In genomic region chr10:75093252-75093987, GRCm38 (mm10) we compare ENCODE assay signal across 12 mouse cellular contexts. TPM values are rescaled to one million over a fixed set of nuclear protein-coding genes. Genes with fewer than 3 reads are reported as not detected.
DNase-seq lines count a peak whose midpoint lies in the region; ATAC-seq lines count a peak whose summit lies in the region.
"Had no signal": no experiment of that assay in that cellular context is flagged by ENCODE, and none has a peak within 500 bp of the region (broad histone marks: within the 10 kb centered on the region; RNA-seq: fewer than 3 reads in every experiment).

No protein-coding gene starts in this region.

- no peak for DNase-seq in heart, embryonic 10.5 days (ENCODE audit: low spot score)
- DNase-seq in Muller cell, postnatal 12 days (ENCODE audit: inconsistent ontology term) = peak; percentile 76
- DNase-seq in forelimb bud, embryonic 11.5 days (ENCODE audit: low read depth, low spot score) = peak; percentile 45
- DNase-seq in mesoderm, embryonic 11.5 days (ENCODE audit: low read depth, low spot score) = peak; percentile 80
- DNase-seq in right cerebral cortex, postnatal 4 days = no peak
- no peak for DNase-seq in spleen, adult 12 weeks (ENCODE audit: low spot score)
- DNase-seq in urinary bladder, postnatal 36 days (ENCODE audit: low spot score in 2 of 2) = no peak
- DNase-seq: cerebellum, adult 9-10 months; gastrocnemius, postnatal 36 days; thymus, postnatal 14 days had no signal

- WGBS in heart, embryonic 11.5 days (ENCODE audit: insufficient replicate concordance) = 56% methylated on average over 22 of the region's 22 CpGs
- WGBS in heart, embryonic 10.5 days = 56% methylated on average over 22 of the region's 22 CpGs

- H3K9ac ChIP-seq in heart, embryonic 11.5 days (ENCODE audit: low read depth, low read length) = no peak overlapping the region
- H3K9ac ChIP-seq: limb, embryonic 13.5 days had no signal

- no peaks in the 10 kb centered on the region for H3K9me3 ChIP-seq in heart, embryonic 11.5 days (replicated peaks; ENCODE audit: control insufficient read depth, low read length)
- no peaks in the 10 kb centered on the region for H3K9me3 ChIP-seq in heart, embryonic 10.5 days
- H3K9me3 ChIP-seq: limb, embryonic 13.5 days had no signal

- H3K36me3 ChIP-seq in heart, embryonic 11.5 days (ENCODE audit: control insufficient read depth, insufficient read depth, low read length) = no peaks in the 10 kb centered on the region
- H3K36me3 ChIP-seq in heart, embryonic 10.5 days = no peaks in the 10 kb centered on the region
- H3K36me3 ChIP-seq: limb, embryonic 13.5 days had no signal

- peaks cover 13% of the 10 kb centered on the region for H3K27me3 ChIP-seq in heart, embryonic 11.5 days (ENCODE audit: control insufficient read depth, insufficient read depth, low read length)
- peaks cover 63% of the 10 kb centered on the region for H3K27me3 ChIP-seq in heart, embryonic 10.5 days (ENCODE audit: insufficient read depth, poor library complexity, severe bottlenecking)
- H3K27me3 ChIP-seq: limb, embryonic 13.5 days had no signal

- peaks cover 24% of the 10 kb centered on the region for H3K4me1 ChIP-seq in heart, embryonic 11.5 days (ENCODE audit: control insufficient read depth, insufficient read depth, low read length)
- H3K4me1 ChIP-seq in heart, embryonic 10.5 days = peaks cover 39% of the 10 kb centered on the region

- H3K27ac ChIP-seq in heart, embryonic 11.5 days (ENCODE audit: low read depth, low read length) = no peak overlapping the region
- no peak overlapping the region for H3K27ac ChIP-seq in heart, embryonic 10.5 days
- H3K27ac ChIP-seq: limb, embryonic 13.5 days had no signal

- no peak overlapping the region for H3K4me3 ChIP-seq in heart, embryonic 11.5 days (ENCODE audit: low read depth, low read length)
- no peak overlapping the region for H3K4me3 ChIP-seq in heart, embryonic 10.5 days
- H3K4me3 ChIP-seq: limb, embryonic 13.5 days had no signal

- ATAC-seq in heart, embryonic 11.5 days (replicated peaks; ENCODE audit: insufficient number of reproducible peaks, low FRiP score, low TSS enrichment) = 0 out of 2 replicates have a peak, but pooled peaks have one; percentile 11

- H3K4me2 ChIP-seq in heart, embryonic 11.5 days = no peak overlapping the region
- H3K4me2 ChIP-seq: limb, embryonic 13.5 days had no signal

RNA-seq across cellular contexts. Expression of gene Bcr, which starts 33.0 kb away (rescaled TPM):
- polyA plus RNA-seq in heart, embryonic 11.5 days (2014; fragmentation: Nextera tagmentation; extraction: Ambion mirVana) = 26.5 and 31.1 TPM in 2 replicates
- polyA plus RNA-seq in heart, embryonic 10.5 days (2016; fragmentation: Nextera tagmentation; extraction: Ambion mirVana) = 26.6 and 41.3 TPM in 2 replicates

RNA-seq across cellular contexts. Expression of gene Rab36, which starts 56.6 kb away (rescaled TPM):
- 4.1 and 5.2 TPM in 2 replicates for polyA plus RNA-seq in heart, embryonic 11.5 days (2014; fragmentation: Nextera tagmentation; extraction: Ambion mirVana)
- polyA plus RNA-seq in heart, embryonic 10.5 days (2016; fragmentation: Nextera tagmentation; extraction: Ambion mirVana) = 5.8 and 8.6 TPM in 2 replicates

Comparison
In these comparisons a context has a peak if more than half of its experiments do, and no peak if none do; other contexts are left out.
1. DNase-seq: peak in Muller cell, postnatal 12 days (single experiment), forelimb bud, embryonic 11.5 days (single experiment) and mesoderm, embryonic 11.5 days (single experiment); none in heart, embryonic 10.5 days (single experiment), right cerebral cortex, postnatal 4 days (single experiment), spleen, adult 12 weeks (single experiment) and urinary bladder, postnatal 36 days (0 of 2).